Mouse (Mus musculus) left cerebral cortex, adult 9 months (tissue): Measurements from ENCODE around the gene Etfrf1.

Experiments used
- DNase-seq, 2 experiments: peaks; one replicate each; pipeline ENCODE4 v3.0.0; 2022; ENCODE audit warnings: low spot score in 2 of 2

Gene Etfrf1

DNA sequence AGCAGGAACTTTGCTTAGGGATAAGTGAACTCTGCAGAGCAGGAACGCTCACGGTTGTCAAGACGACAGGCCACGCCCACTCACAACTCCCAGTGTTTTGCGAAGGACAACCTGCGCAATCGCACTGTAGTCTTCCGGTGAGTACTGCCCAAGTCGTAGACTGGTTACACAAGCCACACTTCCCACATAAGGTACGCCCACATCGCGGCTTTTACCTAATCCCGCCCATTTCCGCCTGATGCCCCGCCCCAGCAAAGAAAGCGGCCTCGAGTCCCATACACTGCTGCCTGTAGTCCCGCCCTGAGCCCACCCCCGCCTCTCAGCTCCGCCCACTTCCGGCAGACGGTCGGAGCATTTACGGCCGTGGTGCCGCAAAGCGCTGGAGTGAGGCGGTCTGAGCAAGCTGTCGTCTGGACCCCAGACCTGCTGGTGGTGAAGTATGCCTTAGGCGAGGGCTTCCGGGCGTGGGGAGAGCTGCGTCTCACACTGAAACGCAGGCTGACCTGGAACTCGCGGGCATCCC is at the start of gene Etfrf1, which contains the start of gene Casc1:
Gene Etfrf1, plus strand, starts transcription at position 319 of the 523 bp plus-strand sequence.
Gene Casc1, minus strand, starts transcription at position 190 of the 523 bp plus-strand sequence.
- peak; percentile 99 for DNase-seq

DNA sequence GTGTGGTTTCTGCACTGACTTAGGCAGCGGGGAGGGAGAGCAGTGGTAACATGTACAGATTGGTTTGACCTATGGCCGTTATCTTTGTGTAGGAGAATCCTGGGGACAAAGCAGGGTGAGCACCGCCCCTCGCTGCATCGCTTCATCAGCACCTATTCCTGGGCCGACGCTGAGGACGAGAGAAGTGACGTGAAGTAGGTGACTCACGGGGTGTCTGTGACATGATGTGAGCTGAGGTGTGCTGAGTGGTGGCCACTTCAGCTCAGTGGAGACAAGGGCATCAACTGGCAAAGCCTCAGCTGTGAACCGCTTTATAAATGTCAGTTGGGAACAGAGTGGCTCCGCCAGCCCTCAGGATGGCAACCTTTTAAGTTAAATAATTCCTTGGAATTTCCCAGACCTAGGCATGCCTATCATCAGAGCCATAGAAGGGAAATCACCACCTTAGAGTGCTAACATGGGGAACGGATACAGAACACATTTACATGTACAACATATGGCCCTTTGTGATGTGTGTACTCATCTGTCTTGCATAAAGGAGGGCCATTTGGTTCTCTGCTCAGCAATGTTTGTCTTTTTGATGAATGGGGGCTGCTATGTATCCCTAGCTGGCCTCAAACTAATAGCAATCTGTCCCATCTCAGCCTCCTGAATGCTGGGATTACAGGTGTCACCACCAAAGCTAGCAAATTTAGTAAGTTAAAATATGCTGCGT is 38.9 kb upstream of the Etfrf1 start:
- no peak for DNase-seq

DNA sequence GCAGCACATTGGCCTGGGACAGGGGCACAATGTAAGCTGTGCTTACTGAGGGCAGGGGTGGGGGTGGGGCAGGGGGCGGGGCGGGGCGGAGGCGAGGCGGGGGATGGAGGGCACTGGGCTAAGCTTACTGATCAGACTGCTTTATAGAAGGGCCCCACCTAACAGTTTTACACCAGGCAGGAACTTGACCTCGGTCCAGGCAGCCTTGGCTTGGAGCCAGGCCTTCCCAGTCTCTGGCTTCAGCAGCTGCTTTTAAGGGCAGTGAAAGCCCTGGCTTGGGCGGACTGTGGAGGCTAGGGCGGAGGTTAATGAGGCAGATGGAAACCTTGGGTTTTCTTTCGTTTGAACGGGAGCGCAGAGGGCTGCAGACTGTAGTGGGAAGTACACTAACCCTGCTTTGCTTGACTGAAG is 37.1 kb upstream of the Etfrf1 start:
- DNase-seq = no peak

GRCm38 (mm10) chr6:145175571-145175981 is 35.4 kb upstream of the Etfrf1 start:
- no peak for DNase-seq

GRCm38 (mm10) chr6:145176474-145176873 is 34.5 kb upstream of the Etfrf1 start:
- DNase-seq = no peak

- peak in 1 of 2 experiments; percentile 38 for DNase-seq
These were observed 31.3 kb upstream of the Etfrf1 start for GRCm38 (mm10) chr6:145179665-145180064.

- no peak for DNase-seq
These were observed 28.9 kb upstream of the Etfrf1 start for GRCm38 (mm10) chr6:145182044-145182443.

DNA sequence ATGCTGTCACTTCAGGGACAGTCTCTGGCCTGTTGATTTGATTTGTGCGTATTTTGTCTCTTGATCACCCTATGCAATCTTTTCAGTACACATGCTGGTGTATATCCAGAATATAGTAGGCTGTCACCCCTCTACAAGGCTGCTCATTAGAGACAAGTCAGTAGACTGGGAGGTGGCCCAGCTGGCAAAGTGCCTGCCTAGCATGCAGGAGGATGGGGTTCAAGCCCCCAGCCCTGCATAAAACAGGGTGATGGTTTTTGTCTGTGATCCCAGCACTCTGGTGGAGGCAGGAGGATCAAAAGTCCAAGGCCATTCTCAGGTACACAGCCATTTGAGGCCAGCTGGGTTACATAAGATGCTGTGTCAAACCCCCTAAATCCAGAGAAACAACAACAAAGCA is 24.8 kb upstream of the Etfrf1 start:
- no peak for DNase-seq

GRCm38 (mm10) chr6:145187093-145188088 is 23.5 kb upstream of the Etfrf1 start:
- peak; percentile 35 to 73 for DNase-seq

- no peak for DNase-seq
These were observed 17.9 kb upstream of the Etfrf1 start for GRCm38 (mm10) chr6:145193038-145193437.

GRCm38 (mm10) chr6:145193446-145193845 is 17.5 kb upstream of the Etfrf1 start:
- DNase-seq = no peak

DNA sequence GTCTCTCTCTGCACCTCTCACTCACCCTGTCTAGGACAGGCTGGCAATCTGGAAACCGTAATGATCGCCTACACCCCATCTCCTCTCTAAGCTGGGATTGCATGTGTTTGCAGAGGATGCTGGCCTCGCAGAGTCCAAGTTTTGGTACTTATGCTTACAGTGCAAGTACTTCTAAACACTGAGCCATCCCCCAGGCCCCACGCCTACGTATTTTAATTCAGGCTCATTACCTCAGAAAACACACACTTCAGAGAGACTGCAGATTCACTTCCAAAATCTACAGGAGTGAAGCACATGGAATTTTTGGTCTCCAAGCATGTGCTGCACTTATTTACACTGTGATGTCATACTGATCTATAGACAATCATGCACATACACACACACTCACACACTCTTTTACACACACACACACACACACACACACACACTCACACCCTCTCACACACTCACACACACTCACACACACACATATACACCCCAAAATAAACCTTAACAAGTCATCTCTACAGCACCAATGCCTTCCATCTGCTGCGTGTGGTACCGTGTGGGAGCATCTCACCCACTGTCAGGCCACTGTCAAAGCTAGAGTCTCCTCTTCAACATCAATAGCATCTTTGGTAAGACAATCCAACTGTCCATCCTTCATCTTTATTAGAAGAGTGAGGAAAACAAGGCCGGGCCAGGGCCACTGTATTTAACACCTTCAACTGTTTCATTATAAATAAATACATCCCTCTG is 12.8 kb upstream of the Etfrf1 start:
- DNase-seq = no peak

GRCm38 (mm10) chr6:145202432-145203125 is 8.4 kb upstream of the Etfrf1 start:
- DNase-seq = no peak

DNA sequence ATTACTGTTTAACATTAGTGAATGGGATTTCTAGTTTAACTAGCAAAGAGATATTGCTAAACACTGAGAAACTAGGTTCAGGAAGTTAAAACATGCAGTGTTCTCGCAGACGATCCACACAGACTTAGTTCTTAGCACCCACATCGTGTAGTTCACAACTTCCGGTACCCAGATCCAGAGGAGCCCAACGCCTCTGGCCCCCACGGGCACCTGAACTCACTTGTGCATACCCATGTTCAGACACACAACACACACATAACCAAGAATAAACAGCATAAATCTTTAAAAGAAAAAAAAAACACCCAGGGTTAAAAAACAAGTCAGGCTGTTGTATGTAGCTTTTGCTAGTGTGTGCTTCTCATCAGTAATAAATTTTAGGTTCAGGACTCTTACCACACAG is 6.5 kb upstream of the Etfrf1 start:
- no peak for DNase-seq

GRCm38 (mm10) chr6:145205142-145205541 is 5.8 kb upstream of the Etfrf1 start:
- no peak for DNase-seq

DNA sequence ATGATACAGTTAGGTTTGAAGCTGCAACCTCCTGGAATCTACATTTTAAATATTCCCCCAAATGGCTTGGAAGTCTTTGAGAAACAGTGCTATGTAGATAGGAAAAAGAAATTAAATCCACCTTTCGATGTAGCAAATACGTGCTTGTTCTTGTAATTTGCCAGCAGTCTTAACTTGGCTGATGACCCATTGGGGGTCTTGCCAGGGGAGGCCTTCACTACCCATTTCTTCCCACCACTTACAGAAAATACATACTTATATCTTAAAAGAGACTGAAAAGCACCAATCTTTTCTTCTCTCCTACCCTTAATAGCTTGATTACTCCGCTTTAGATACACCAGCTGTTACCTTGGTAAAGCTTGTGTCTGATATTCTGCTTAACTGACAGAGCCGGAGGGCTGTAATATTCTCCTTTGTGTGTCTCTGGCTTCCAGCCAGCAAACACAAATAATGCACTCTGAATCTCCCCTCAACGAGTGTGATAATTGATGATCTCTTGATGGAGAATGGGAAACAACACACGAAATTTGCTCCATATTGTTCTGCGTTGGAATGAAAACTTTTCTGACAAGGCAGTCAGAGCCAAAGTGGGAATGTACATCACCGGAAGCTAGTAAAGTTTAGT is 766 bp upstream of the Etfrf1 start:
- no peak for DNase-seq

DNA sequence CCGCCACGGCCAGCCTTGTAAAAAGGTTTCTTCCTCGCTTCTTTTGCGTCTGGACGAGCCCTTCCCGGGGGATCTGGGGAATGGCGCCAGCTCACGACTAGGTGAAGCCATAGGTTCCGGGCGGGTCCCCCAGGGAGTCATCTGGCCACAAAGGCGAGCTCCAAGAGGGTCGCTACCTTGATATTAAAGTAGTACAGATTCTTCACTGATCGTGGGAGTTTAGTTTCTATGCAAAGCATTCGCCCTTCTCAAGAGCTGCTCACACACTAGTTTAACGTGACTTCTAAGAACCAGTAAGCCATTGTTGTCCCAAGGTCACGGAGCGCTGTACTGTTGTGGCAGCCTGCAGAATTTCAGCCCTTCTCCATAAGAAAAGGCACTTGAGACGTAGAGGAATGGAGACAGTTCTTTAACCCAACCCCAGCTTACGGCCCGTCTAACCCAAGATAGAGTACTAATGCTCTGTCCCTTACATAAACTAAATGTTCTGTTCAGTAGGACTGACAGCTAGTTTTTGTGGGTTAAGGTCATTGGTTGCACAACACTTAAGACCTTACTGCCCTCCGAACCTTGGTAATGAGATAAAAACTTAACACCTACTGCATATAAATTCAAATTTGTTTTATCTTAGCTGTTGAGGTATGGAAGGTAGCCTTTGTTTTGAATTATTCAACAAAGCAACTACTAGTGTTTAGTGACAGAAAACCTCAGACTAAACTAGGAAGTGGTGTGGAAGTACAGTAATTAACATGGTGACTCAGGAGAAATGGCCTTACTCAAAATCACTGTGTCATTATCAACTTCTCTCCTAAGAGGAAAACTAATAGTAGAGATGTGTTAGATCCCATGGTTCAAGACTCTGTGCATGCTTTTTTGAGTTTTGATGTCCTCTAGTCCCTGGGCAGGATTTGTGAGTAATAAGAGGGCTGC is 707 bp downstream of the Etfrf1 start:
- DNase-seq = peak in 1 of 2 experiments; percentile 38

DNA sequence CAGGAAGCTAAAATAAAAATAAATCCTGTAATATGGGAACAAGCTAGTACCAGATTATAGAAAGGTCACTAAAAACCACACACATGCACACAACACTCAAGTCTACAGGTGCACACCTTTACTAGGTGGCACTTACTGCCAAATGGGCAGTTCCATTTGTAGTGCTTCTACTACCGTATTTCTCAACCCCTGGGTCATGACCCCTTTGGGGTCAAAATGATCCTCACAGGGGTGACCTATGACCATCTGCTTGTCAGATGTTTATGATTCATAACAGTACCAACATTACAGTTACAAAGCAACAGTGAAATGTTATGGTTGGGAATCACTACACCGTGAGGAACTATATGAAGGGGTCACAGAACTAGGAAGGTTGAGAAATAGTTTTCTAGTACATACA is 3.0 kb downstream of the Etfrf1 start:
- no peak for DNase-seq

DNA sequence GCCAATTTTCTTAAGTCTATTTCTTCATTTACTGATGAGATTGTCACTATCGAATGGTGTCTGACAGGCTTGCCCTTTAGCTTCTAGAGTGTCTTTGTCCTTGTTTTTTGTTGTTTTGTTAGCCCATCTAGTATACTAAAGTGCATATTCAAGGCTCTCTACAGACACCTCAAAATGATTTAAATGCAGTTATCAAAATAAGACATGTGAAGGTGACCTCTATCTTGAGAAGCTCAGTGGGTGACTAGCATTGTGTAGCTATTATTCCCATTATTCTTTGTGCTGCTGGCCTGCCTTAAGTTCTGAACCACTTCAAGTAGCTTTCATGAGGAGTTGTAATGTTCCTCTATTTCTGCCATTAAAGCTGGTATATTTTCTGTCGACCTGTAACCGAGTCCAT is 4.9 kb downstream of the Etfrf1 start:
- DNase-seq = no peak
